Mouse (Mus musculus): ENCODE data around the gene Rph3al. TPM values are rescaled to one million over a fixed set of nuclear protein-coding genes. Genes with fewer than 3 reads are reported as not detected.

Gene Rph3al
- polyA plus RNA-seq, 1 experiment from 2014 or later, result 14.4 TPM

GRCm38 (mm10) chr11:75909702-75910429 is 28.4 kb downstream of the Rph3al start:
- POLR2A ChIA-PET, result no interaction called here
- ATAC-seq (no peak), DNase-seq (ENCODE audit: low read depth, low spot score) (no peak)
- no peaks in the 10 kb centered on the region for H3K27me3 ChIP-seq
- in situ Hi-C loops (cut with MboI; ENCODE audit: low pct_unique_long_range_greater_than_20kb), result loop anchor here (5.0 to 25.0 kb wide), 2 partner anchors 57 to 502 kb away; partner anchors contain the start of gene Timm22
- CTCF ChIA-PET, result interaction anchor here (1.7 to 1.8 kb wide), 2 partner anchors 57 to 128 kb away, joined by 6 to 8 read pairs; no protein-coding TSS in a partner anchor
- TF ChIP-seq CTCF (IDR thresholded peaks at IDR 0.05), result no peak

- ATAC-seq (no peak), DNase-seq (ENCODE audit: low read depth, low spot score) (no peak)
- H3K27me3 ChIP-seq, result no peaks in the 10 kb centered on the region
- CTCF ChIA-PET, result interaction anchor here (1.3 to 1.5 kb wide), 3 partner anchors 9 to 59 kb away, joined by 3 to 4 read pairs (median 3); no protein-coding TSS in a partner anchor
- in situ Hi-C loops (cut with MboI; ENCODE audit: low pct_unique_long_range_greater_than_20kb), result loop anchor here (25.0 kb wide), 1 partner anchor 505 kb away; the partner anchor contains the start of gene Timm22
- POLR2A ChIA-PET, result no interaction called here
- TF ChIP-seq CTCF (IDR thresholded peaks at IDR 0.05), result no peak
Observed at GRCm38 (mm10) chr11:75907406-75907805, 30.8 kb downstream of the Rph3al start.

GRCm38 (mm10) chr11:75906556-75906955 is 31.7 kb downstream of the Rph3al start:
- no peak for DNase-seq (ENCODE audit: low read depth, low spot score)

GRCm38 (mm10) chr11:75904982-75905381 is 33.2 kb downstream of the Rph3al start:
- peak; percentile 18 for TF ChIP-seq CTCF (IDR thresholded peaks at IDR 0.05)
- peak; percentile 75 for ATAC-seq
- CTCF ChIA-PET, result interaction anchor here (1.0 to 2.1 kb wide), 8 partner anchors 10 to 123 kb away, joined by 3 to 8 read pairs (median 4); no protein-coding TSS in a partner anchor
- POLR2A ChIA-PET, result interaction anchor here (0.7 to 1.2 kb wide), 2 partner anchors 60 to 123 kb away, joined by 3 read pairs; no protein-coding TSS in a partner anchor
- DNase-seq (ENCODE audit: low read depth, low spot score), result peak; percentile 90
- in situ Hi-C loops (cut with MboI; ENCODE audit: low pct_unique_long_range_greater_than_20kb), result loop anchor here (5.0 to 25.0 kb wide), 2 partner anchors 123 to 507 kb away; partner anchors contain the start of gene Timm22
- no peaks in the 10 kb centered on the region for H3K27me3 ChIP-seq

More at GRCm38 (mm10) chr11:75906556-75906955, 31.7 kb downstream of the Rph3al start:
- ChIA-PET CTCF (interaction anchor here (1.3 to 1.5 kb wide), 2 partner anchors 8 to 60 kb away, joined by 3 to 4 read pairs; no protein-coding TSS in a partner anchor), POLR2A (no interaction called here)
- ATAC-seq, result no peak
- in situ Hi-C loops (cut with MboI; ENCODE audit: low pct_unique_long_range_greater_than_20kb), result loop anchor here (25.0 kb wide), 1 partner anchor 506 kb away; the partner anchor contains the start of gene Timm22
- TF ChIP-seq CTCF (IDR thresholded peaks at IDR 0.05), result no peak
- no peaks in the 10 kb centered on the region for H3K27me3 ChIP-seq

- no peaks in the 10 kb centered on the region for H3K27me3 ChIP-seq
- in situ Hi-C loops (cut with MboI; ENCODE audit: low pct_unique_long_range_greater_than_20kb), result loop anchor here (5.0 to 25.0 kb wide), 2 partner anchors 122 to 508 kb away; partner anchors contain the start of gene Timm22
- TF ChIP-seq CTCF (IDR thresholded peaks at IDR 0.05), result no peak
- ATAC-seq (peak; percentile 29), DNase-seq (ENCODE audit: low read depth, low spot score) (no peak)
- CTCF ChIA-PET, result interaction anchor here (1.0 to 2.1 kb wide), 8 partner anchors 8 to 122 kb away, joined by 3 to 8 read pairs (median 5); no protein-coding TSS in a partner anchor
- POLR2A ChIA-PET, result interaction anchor here (1.2 kb wide), 1 partner anchor 122 kb away, joined by 3 read pairs; no protein-coding TSS in a partner anchor
Observed at GRCm38 (mm10) chr11:75904501-75904900, 33.7 kb downstream of the Rph3al start.

GRCm38 (mm10) chr11:75903486-75903885 is 34.7 kb downstream of the Rph3al start:
- CTCF ChIA-PET, result interaction anchor here (1.6 to 2.0 kb wide), 4 partner anchors 9 to 121 kb away, joined by 5 to 7 read pairs (median 5); no protein-coding TSS in a partner anchor
- in situ Hi-C loops (cut with MboI; ENCODE audit: low pct_unique_long_range_greater_than_20kb), result loop anchor here (5.0 to 25.0 kb wide), 2 partner anchors 121 to 509 kb away; partner anchors contain the start of gene Timm22
- ATAC-seq (no peak), DNase-seq (ENCODE audit: low read depth, low spot score) (no peak)
- POLR2A ChIA-PET, result interaction anchor here (1.5 kb wide), 1 partner anchor 117 kb away, joined by 3 read pairs; no protein-coding TSS in a partner anchor
- H3K27me3 ChIP-seq, result no peaks in the 10 kb centered on the region
- no peak for TF ChIP-seq CTCF (IDR thresholded peaks at IDR 0.05)

- ChIA-PET CTCF (no interaction called here), POLR2A (interaction anchor here (0.5 kb wide), 1 partner anchor 283 kb away, joined by 5 read pairs; no protein-coding TSS in a partner anchor)
- ATAC-seq, result no peak
- TF ChIP-seq CTCF (IDR thresholded peaks at IDR 0.05), result no peak
- H3K27me3 ChIP-seq, result no peaks in the 10 kb centered on the region
- DNase-seq (ENCODE audit: low read depth, low spot score), result no peak
- in situ Hi-C loops (cut with MboI; ENCODE audit: low pct_unique_long_range_greater_than_20kb), result loop anchor here (5.0 to 25.0 kb wide), 2 partner anchors 119 to 511 kb away; partner anchors contain the start of gene Timm22
Observed at GRCm38 (mm10) chr11:75901339-75901738, 36.9 kb downstream of the Rph3al start.

- no peak for TF ChIP-seq CTCF (IDR thresholded peaks at IDR 0.05)
- in situ Hi-C loops (cut with MboI; ENCODE audit: low pct_unique_long_range_greater_than_20kb), result loop anchor here (5.0 to 25.0 kb wide), 2 partner anchors 117 to 513 kb away; partner anchors contain the start of gene Timm22
- ChIA-PET POLR2A (no interaction called here), CTCF (no interaction called here)
- no peak for DNase-seq (ENCODE audit: low read depth, low spot score)
- no peak for ATAC-seq
- no peaks in the 10 kb centered on the region for H3K27me3 ChIP-seq
Observed at GRCm38 (mm10) chr11:75899676-75900075, 38.6 kb downstream of the Rph3al start.

GRCm38 (mm10) chr11:75898532-75898931 is 39.7 kb downstream of the Rph3al start:
- ChIA-PET POLR2A (no interaction called here), CTCF (interaction anchor here (0.8 to 1.4 kb wide), 2 partner anchors 8 to 117 kb away, joined by 3 read pairs; no protein-coding TSS in a partner anchor)
- ATAC-seq (no peak), DNase-seq (ENCODE audit: low read depth, low spot score) (no peak)
- TF ChIP-seq CTCF (IDR thresholded peaks at IDR 0.05), result no peak
- no peaks in the 10 kb centered on the region for H3K27me3 ChIP-seq
- in situ Hi-C loops (cut with MboI; ENCODE audit: low pct_unique_long_range_greater_than_20kb), result no loop called here

- CTCF ChIA-PET, result interaction anchor here (1.4 to 1.5 kb wide), 2 partner anchors 10 to 72 kb away, joined by 4 to 5 read pairs; no protein-coding TSS in a partner anchor
- no peak for DNase-seq (ENCODE audit: low read depth, low spot score)
- POLR2A ChIA-PET, result interaction anchor here (1.0 kb wide), 1 partner anchor 9 kb away, joined by 3 read pairs; no protein-coding TSS in a partner anchor
- TF ChIP-seq CTCF (IDR thresholded peaks at IDR 0.05), result no peak
- ATAC-seq, result no peak
- in situ Hi-C loops (cut with MboI; ENCODE audit: low pct_unique_long_range_greater_than_20kb), result no loop called here
- H3K27me3 ChIP-seq, result no peaks in the 10 kb centered on the region
Observed at GRCm38 (mm10) chr11:75894791-75895420, 43.3 kb downstream of the Rph3al start.
